Mouse (Mus musculus): Measurements from ENCODE around the gene Gpx4.

Gene Gpx4

GRCm38 (mm10) chr10:80103032-80103431 is 56.1 kb downstream of the Gpx4 start:
- DNase-seq (ENCODE audit: low spot score in 2 of 2) = no peak

- no peak for DNase-seq (ENCODE audit: low spot score in 2 of 2)
Measured at GRCm38 (mm10) chr10:80104181-80104580, 57.2 kb downstream of the Gpx4 start.

GRCm38 (mm10) chr10:80105460-80105859 is 58.5 kb downstream of the Gpx4 start, which contains the start of gene Sbno2:
Sbno2 (minus strand) TSS chr10:80105571.
- DNase-seq (ENCODE audit: low spot score in 2 of 2) = no peak

- DNase-seq (ENCODE audit: low spot score in 2 of 2) = no peak
Measured at GRCm38 (mm10) chr10:80105926-80106325, 59.0 kb downstream of the Gpx4 start.

Measured in frontal cortex, postnatal 14 days (tissue).